ENCODE assay signal across 13 mouse cellular contexts in genomic region chr14:21118095-21118494, GRCm38 (mm10).
"Had no signal": no experiment of that assay in that cellular context is flagged by ENCODE, and none has a peak within 500 bp of the region (broad histone marks: within the 10 kb centered on the region; RNA-seq: fewer than 3 reads in every experiment).

No protein-coding gene starts in this region.

- H3K36me3 ChIP-seq: limb, embryonic 10.5 days; liver, embryonic 12.5 days; lung, embryonic 15.5 days; midbrain, embryonic 15.5 days; neural tube, embryonic 12.5 days had no signal

- H3K9ac ChIP-seq: liver, embryonic 12.5 days; lung, embryonic 15.5 days; midbrain, embryonic 15.5 days; neural tube, embryonic 12.5 days had no signal

- H3K4me2 ChIP-seq: liver, embryonic 12.5 days; lung, embryonic 15.5 days; midbrain, embryonic 11.5 days; midbrain, embryonic 15.5 days; neural tube, embryonic 12.5 days had no signal

- H3K4me1 ChIP-seq: limb, embryonic 10.5 days; lung, embryonic 15.5 days; neural tube, embryonic 12.5 days had no signal

- H3K27me3 ChIP-seq: liver, embryonic 12.5 days; lung, embryonic 15.5 days; megakaryocyte, embryonic 14.5 days; midbrain, embryonic 15.5 days; neural tube, embryonic 12.5 days had no signal

- H3K4me3 ChIP-seq: left cerebral cortex, adult 2 months; limb, embryonic 10.5 days; liver, embryonic 12.5 days; lung, embryonic 15.5 days; megakaryocyte, embryonic 14.5 days; midbrain, embryonic 15.5 days; neural tube, embryonic 12.5 days had no signal

- H3K27ac ChIP-seq: left cerebral cortex, adult 2 months; limb, embryonic 10.5 days; liver, embryonic 12.5 days; lung, embryonic 15.5 days; macrophage; midbrain, embryonic 15.5 days; neural tube, embryonic 12.5 days had no signal

- DNase-seq: kidney, postnatal 14 days; lung, postnatal 14 days; thymus, adult 18-20 months; thymus, postnatal 14 days had no signal

- ATAC-seq: liver, embryonic 12.5 days; midbrain, embryonic 15.5 days had no signal

- H3K9me3 ChIP-seq: limb, embryonic 10.5 days; liver, embryonic 12.5 days; lung, embryonic 15.5 days; megakaryocyte, embryonic 14.5 days; midbrain, embryonic 15.5 days; neural tube, embryonic 12.5 days had no signal
